Mouse (Mus musculus) neural tube, embryonic 11.5 days (tissue): ENCODE results near the gene Stra6. TPM values are rescaled to one million over a fixed set of nuclear protein-coding genes. Genes with fewer than 3 reads are reported as not detected.

ENCODE experiments used
- ATAC-seq: fragments of 200-750 bp; cut with Nextera tagmentation; 2 replicates; pipeline ENCODE4 v1.8.0; 2017; ENCODE audit warnings: moderate number of reproducible peaks, mild to moderate bottlenecking, moderate TSS enrichment, moderate library complexity; ENCODE audit not compliant: insufficient read depth, low FRiP score, low TSS enrichment
- DNase-seq: peaks from one replicate; pipeline ENCODE4 v3.0.0-alpha.2; 2015; ENCODE audit warnings: low spot score
- H3K27ac ChIP-seq: fragments of 300-500 bp; sonication (generic); 2 replicates; pipeline ENCODE4 v1.5.1; 2014; ENCODE audit warnings: low read depth, mild to moderate bottlenecking, low read length
- H3K27me3 ChIP-seq: fragments of 300-500 bp; sonication (generic); 2 replicates; pipeline ENCODE4 v1.6.1; 2014; ENCODE audit warnings: mild to moderate bottlenecking, low read length, mixed read lengths; ENCODE audit not compliant: control insufficient read depth, insufficient read depth
- H3K36me3 ChIP-seq: fragments of 300-500 bp; sonication (generic); 2 replicates; pipeline ENCODE4 v1.6.1; 2014; ENCODE audit warnings: mild to moderate bottlenecking, low read length, moderate library complexity, mixed read lengths; ENCODE audit not compliant: control insufficient read depth, insufficient read depth
- H3K4me1 ChIP-seq: fragments of 300-500 bp; sonication (generic); 2 replicates; pipeline ENCODE4 v1.6.1; 2014; ENCODE audit warnings: low read length, mixed read lengths; ENCODE audit not compliant: control insufficient read depth, insufficient read depth
- H3K4me2 ChIP-seq: fragments of 300-500 bp; sonication (generic); 2 replicates; pipeline ENCODE4 v1.6.1; 2014; ENCODE audit warnings: low read depth, mild to moderate bottlenecking, moderate library complexity
- H3K4me3 ChIP-seq: fragments of 300-500 bp; sonication (generic); 2 replicates; pipeline ENCODE4 v1.5.1; 2014; ENCODE audit warnings: low read depth, low read length
- H3K9ac ChIP-seq: fragments of 300-500 bp; sonication (generic); 2 replicates; pipeline ENCODE4 v1.6.1; 2014; ENCODE audit warnings: mild to moderate bottlenecking, low read length
- H3K9me3 ChIP-seq: fragments of 300-500 bp; sonication (generic); 2 replicates; pipeline ENCODE4 v1.6.1; 2016; ENCODE audit warnings: low read length; ENCODE audit not compliant: control insufficient read depth
- WGBS: fragments of 180-500 bp; shearing (Covaris S2); extraction: QIAGEN DNeasy Blood & Tissue Kit; methylation state at CpG from one replicate; pipeline ENCODE4 v1.1.7; 2014; 5-methylcytosine and 5-hydroxymethylcytosine counted together
- polyA plus RNA-seq: library from polyadenylated mRNA; unstranded; fragments of >200 nt; fragmentation: Nextera tagmentation; extraction: Ambion mirVana; gene quantifications from 2 replicates; pipeline ENCODE4 v1.2.1, GENCODE M21; 2014

Gene Stra6
- polyA plus RNA-seq, 1 experiment from 2014 or later, result 53.7 TPM

DNA sequence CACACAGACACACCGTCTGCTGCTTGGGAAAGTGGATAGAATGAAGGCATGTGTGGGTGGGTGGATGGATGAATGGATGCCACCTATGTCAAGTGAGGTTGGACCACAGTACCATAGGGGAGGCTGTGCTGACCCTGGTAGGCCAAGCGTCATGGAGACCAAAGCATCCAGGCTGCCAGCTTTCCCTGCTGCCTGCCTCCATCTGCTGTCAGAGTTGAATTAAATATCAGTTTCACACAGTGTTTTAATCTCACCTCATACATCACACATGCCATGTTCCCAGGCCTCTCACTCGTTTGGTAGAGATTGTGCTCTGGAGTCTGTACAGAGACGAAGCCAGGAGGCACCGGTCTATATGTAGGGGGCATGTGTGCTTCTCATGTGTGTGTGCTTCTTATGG is 47.2 kb downstream of the Stra6 start:
- ATAC-seq (no peak), DNase-seq (no peak)
- no peak overlapping the region for H3K4me2 ChIP-seq
- no peak overlapping the region for H3K9ac ChIP-seq
- WGBS, result 77% methylated on average over 5 of the region's 5 CpGs
- no peak overlapping the region for H3K27ac ChIP-seq
- no peak overlapping the region for H3K4me3 ChIP-seq
- no peaks in the 10 kb centered on the region for H3K36me3 ChIP-seq
- no peaks in the 10 kb centered on the region for H3K9me3 ChIP-seq
- peaks cover 35% of the 10 kb centered on the region for H3K4me1 ChIP-seq
- peaks cover 13% of the 10 kb centered on the region; the same call in 1 of the 2 replicates for H3K27me3 ChIP-seq

DNA sequence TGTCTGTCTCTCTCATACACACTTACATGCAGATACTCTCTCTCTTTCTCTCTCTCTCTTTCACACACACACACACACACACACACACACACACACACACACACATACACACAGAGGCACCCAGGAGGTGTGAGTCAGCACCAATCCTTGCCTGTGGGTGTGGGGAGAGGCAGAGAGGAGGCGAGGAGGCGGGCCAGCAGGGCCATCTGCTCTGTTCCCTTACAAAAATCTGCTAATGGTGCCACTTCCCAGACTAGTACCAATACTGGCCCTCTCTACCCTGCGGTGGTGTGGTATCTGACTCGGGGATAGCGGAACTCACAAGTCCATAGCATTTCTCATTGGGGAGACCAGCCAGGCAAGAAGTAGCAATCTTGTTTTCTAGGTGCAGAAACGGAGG is 47.8 kb downstream of the Stra6 start:
- Histone ChIP-seq H3K36me3 (no peaks in the 10 kb centered on the region), H3K9me3 (no peaks in the 10 kb centered on the region), H3K4me1 (peaks cover 39% of the 10 kb centered on the region), H3K27ac (peak overlapping the region; percentile 72), H3K9ac (no peak overlapping the region), H3K27me3 (peaks cover 13% of the 10 kb centered on the region; the same call in 1 of the 2 replicates), H3K4me3 (no peak overlapping the region), H3K4me2 (no peak overlapping the region)
- no peak for DNase-seq
- 46% methylated on average over 6 of the region's 6 CpGs for WGBS
- ATAC-seq, result no peak

DNA sequence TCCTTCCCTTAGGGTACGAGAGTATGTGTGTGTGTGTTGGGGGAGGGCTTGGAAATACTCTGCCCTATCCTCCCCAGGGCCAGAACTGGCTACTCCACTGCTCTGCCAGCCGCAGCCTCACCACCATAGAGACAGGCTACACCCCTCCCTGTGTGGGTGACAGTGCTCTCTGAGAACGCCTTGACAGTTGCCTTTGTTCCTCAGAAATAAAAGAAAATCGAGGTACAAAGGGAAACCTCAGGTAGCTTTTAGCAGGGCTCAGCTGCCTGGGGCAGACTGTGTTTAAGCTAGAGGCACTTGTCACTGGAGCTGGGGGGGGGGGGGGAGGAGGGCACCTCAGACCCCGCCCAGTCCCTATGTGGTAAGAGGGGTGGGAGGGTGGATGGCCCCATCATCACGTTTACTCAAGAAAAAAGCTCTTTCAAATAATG is 48.7 kb downstream of the Stra6 start:
- ATAC-seq, result peak; percentile 64
- peak overlapping the region; percentile 19; the same call in 1 of the 2 replicates for H3K9ac ChIP-seq
- H3K4me1 ChIP-seq, result peaks cover 40% of the 10 kb centered on the region
- H3K9me3 ChIP-seq, result no peaks in the 10 kb centered on the region
- H3K36me3 ChIP-seq, result no peaks in the 10 kb centered on the region
- peak overlapping the region; percentile 20; the same call in 1 of the 2 replicates for H3K4me2 ChIP-seq
- peaks cover 16% of the 10 kb centered on the region; the same call in 1 of the 2 replicates for H3K27me3 ChIP-seq
- H3K27ac ChIP-seq, result peak overlapping the region; percentile 72
- H3K4me3 ChIP-seq, result no peak overlapping the region
- WGBS, result 9% methylated on average over 6 of the region's 6 CpGs
- DNase-seq, result peak; percentile 52

DNA sequence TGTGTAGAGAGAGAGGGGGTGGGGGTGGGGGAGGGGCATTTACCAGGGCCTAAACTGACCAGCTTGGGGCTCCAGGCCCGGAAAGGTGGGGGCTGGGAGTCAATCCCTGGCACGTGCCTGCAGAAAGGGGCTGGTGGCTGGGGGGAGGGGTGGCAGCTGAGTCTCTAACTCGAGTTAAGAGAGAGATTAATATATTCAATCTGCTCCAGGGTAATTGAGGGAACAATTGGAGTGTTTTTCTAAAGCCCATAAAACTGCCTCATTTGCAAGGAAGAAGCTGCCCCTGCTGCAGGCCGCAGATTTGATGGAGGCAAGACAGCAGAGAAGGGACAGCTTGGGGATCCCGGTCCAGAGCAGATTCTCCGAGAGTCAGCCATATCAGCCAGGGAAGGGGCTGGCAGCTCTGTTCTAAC is 49.3 kb downstream of the Stra6 start:
- Histone ChIP-seq H3K9me3 (no peaks in the 10 kb centered on the region), H3K36me3 (no peaks in the 10 kb centered on the region), H3K4me1 (peaks cover 40% of the 10 kb centered on the region), H3K27ac (peak overlapping the region; percentile 93), H3K27me3 (peaks cover 16% of the 10 kb centered on the region; the same call in 1 of the 2 replicates), H3K9ac (peak overlapping the region; percentile 47), H3K4me2 (peak overlapping the region; percentile 33), H3K4me3 (no peak overlapping the region)
- peak; percentile 81 for ATAC-seq
- WGBS, result under 1% methylated on average over 6 of the region's 6 CpGs
- peak; percentile 83 for DNase-seq

DNA sequence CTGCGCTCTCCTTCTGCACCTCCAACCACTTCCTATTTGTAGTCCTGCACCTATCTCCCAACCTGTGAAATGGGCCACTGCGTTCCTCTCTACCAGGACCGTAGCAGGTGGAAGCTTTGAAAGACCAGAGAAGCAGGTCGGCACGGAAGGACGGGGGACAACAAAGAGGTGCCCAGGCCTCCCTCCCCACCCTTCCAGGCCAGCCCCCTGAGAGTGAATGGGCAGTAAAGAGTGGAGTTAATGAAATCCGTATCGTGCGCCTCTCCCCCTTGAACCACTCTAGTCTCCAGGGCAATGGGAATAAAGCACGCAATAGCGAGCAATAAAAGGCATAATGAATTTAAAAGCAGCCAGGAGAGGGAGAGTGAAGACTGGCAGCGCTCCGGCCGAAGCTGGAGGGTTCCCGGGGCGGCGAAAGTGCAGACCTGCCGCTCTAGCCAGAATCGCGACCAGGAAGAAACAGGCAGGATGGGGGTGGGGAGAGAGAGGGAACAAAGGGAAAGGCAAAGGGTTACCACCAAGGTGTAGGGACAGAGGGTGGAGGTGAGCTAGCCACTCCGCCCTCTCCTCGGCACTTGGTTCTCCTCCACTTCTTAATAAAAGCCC is 49.8 kb downstream of the Stra6 start:
- WGBS, result 1% methylated on average over 22 of the region's 22 CpGs
- no peaks in the 10 kb centered on the region for H3K9me3 ChIP-seq
- H3K4me3 ChIP-seq, result no peak overlapping the region; the same call in 1 of the 2 replicates
- H3K27ac ChIP-seq, result peak overlapping the region; percentile 93
- peaks cover 40% of the 10 kb centered on the region for H3K4me1 ChIP-seq
- DNase-seq (no peak), ATAC-seq (peak; percentile 69)
- H3K4me2 ChIP-seq, result peak overlapping the region; percentile 33
- peak overlapping the region; percentile 47 for H3K9ac ChIP-seq
- peaks cover 21% of the 10 kb centered on the region; the same call in 1 of the 2 replicates for H3K27me3 ChIP-seq
- no peaks in the 10 kb centered on the region for H3K36me3 ChIP-seq

DNA sequence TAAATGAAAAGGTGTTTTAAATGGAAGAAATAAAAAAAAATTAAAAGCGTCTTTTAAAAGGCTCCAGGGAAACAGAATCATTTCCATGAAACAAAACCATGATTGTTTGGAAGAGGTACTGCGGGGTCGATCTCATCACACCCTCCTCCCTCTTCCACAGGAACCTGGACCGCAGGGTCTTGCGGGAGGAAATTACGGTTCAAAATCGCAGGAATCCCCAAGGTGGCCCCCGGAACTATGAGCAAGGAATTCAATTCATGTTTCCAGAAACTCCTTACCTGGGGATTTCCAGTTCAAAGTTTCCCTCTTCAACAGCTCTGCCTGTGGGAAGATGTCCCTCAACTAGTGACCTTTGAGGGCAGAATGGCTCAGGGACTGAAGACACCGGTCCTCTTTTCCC is 50.4 kb downstream of the Stra6 start:
- no peak overlapping the region; the same call in none of the 2 replicates for H3K9ac ChIP-seq
- H3K27ac ChIP-seq, result peak overlapping the region; percentile 93; the same call in 1 of the 2 replicates
- H3K4me1 ChIP-seq, result peaks cover 40% of the 10 kb centered on the region
- peak overlapping the region; percentile 33; the same call in 1 of the 2 replicates for H3K4me2 ChIP-seq
- H3K4me3 ChIP-seq, result no peak overlapping the region
- peaks cover 21% of the 10 kb centered on the region; the same call in 1 of the 2 replicates for H3K27me3 ChIP-seq
- 1% methylated on average over 9 of the region's 9 CpGs for WGBS
- no peaks in the 10 kb centered on the region for H3K9me3 ChIP-seq
- ATAC-seq (no peak), DNase-seq (no peak)
- H3K36me3 ChIP-seq, result no peaks in the 10 kb centered on the region

DNA sequence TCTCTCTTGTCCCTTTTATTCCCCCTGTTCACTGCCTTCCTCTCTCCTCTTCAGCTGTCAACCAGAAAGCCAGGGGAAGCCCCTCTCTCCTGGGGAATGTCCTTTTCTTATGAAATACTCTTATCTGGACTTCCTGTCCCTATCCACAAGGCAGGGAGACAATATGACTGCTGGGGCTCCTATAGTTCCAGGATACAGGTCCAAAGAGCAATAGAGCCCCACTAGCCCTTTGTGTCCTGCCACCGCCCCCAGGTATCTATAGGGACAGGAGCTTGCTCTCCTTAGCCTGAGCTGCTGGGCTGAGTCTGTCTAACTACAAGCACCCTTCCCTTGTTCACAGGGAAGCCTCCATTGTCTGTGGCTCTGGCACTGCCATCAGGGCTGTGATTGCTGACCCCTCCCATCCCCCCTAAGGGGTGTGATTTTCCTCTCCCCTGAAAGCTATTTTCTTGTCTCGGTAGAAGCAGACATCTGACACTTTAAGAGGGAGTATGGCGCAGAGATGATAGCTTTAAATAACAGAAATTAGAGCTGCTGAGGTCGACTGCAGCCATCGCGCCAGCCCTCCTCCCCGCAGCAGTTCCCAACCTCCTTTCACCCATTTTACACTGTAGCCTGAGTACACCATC is 51.8 kb downstream of the Stra6 start:
- Histone ChIP-seq H3K4me2 (no peak overlapping the region), H3K36me3 (no peaks in the 10 kb centered on the region), H3K4me3 (no peak overlapping the region), H3K9me3 (no peaks in the 10 kb centered on the region), H3K27ac (0 out of 2 replicates have a peak overlapping the region, but pooled peaks have one; percentile 42), H3K27me3 (peaks cover 21% of the 10 kb centered on the region; the same call in 1 of the 2 replicates), H3K9ac (peak overlapping the region; percentile 23; the same call in 1 of the 2 replicates), H3K4me1 (peaks cover 40% of the 10 kb centered on the region)
- DNase-seq (no peak), ATAC-seq (no peak)
- 15% methylated on average over 7 of the region's 7 CpGs for WGBS

DNA sequence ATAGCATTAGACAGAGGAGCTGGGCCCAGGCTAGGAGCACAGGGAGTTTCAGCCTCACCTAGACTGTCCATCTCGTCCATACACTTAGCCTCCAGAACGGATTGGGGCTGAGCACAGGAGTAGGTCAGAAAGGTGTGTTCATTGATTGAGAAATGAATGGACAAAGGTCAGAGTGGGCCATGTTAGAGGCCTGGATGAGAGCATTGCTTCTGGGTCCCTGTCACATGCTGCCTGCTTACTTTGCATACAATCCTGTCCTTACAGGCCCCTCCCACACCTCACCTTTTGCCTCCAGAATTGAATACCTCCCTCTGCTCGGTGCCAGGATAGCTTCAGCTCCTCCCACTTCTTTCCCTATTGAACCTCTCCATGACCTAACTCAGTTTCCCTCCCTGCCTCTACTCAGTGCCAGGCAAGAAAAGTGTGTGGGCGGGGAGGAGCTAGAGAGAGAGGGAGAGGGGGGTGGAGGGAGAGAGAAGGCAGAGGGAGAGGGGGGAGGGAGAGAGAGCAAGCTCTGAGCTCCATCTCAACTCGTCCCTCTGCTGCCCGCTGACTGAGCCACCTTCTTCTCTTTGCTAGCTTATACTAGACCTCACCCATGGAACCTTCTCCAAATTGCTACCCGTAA is 52.5 kb downstream of the Stra6 start:
- H3K9ac ChIP-seq, result no peak overlapping the region
- no peaks in the 10 kb centered on the region for H3K9me3 ChIP-seq
- peaks cover 21% of the 10 kb centered on the region; the same call in 1 of the 2 replicates for H3K27me3 ChIP-seq
- 21% methylated on average over 7 of the region's 7 CpGs for WGBS
- H3K27ac ChIP-seq, result 0 out of 2 replicates have a peak overlapping the region, but pooled peaks have one; percentile 42
- H3K4me3 ChIP-seq, result no peak overlapping the region
- H3K4me1 ChIP-seq, result peaks cover 38% of the 10 kb centered on the region
- no peak for DNase-seq
- no peaks in the 10 kb centered on the region for H3K36me3 ChIP-seq
- no peak overlapping the region for H3K4me2 ChIP-seq
- ATAC-seq, result no peak
